Mouse (Mus musculus): Measurements from ENCODE around the gene Scly. TPM values are rescaled to one million over a fixed set of nuclear protein-coding genes. Genes with fewer than 3 reads are reported as not detected.

The Scly gene
- polyA plus RNA-seq, 1 experiment from 2014 or later: 10.7 TPM

DNA sequence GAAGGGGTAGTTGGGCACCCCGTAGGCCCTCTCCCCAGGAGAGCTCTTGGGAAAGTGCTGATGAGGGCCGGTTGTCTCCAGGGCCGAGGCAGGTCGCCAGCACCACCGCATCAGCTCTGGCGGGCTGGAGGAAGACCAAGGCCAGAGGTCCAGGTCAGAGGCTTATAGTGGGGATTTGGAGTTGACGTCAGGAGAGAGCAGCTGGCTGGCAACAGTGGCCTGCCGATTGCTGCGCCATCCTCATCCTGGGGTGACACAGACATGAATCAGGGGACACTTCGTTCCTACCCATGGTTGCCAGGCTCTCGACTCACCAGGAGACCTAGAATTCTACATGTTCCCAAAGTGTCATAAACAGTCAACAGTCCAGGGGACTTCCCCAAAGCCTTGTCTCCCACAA lies 58.0 kb downstream of the Scly start:
- Histone ChIP-seq H3K4me2 (replicated peaks; ENCODE audit: low read depth, low read length) (no peak overlapping the region), H3K36me3 (ENCODE audit: control insufficient read depth, insufficient read depth, low read length) (no peaks in the 10 kb centered on the region), H3K9ac (replicated peaks; ENCODE audit: low read depth, low read length) (no peak overlapping the region), H3K4me3 (ENCODE audit: low read depth, low read length) (no peak overlapping the region), H3K4me1 (ENCODE audit: control insufficient read depth, insufficient read depth, low read length) (no peaks in the 10 kb centered on the region), H3K9me3 (ENCODE audit: control insufficient read depth, low read depth, low read length) (no peaks in the 10 kb centered on the region), H3K27me3 (ENCODE audit: control insufficient read depth, insufficient read depth, low read length) (no peaks in the 10 kb centered on the region), H3K27ac (ENCODE audit: low read length) (no peak overlapping the region)
- WGBS: 76% methylated on average over 11 of the region's 11 CpGs
- ATAC-seq (ENCODE audit: insufficient number of reproducible peaks, insufficient read depth, low FRiP score, low read depth): no peak

GRCm38 (mm10) chr1:91362113-91362512 lies 64.0 kb downstream of the Scly start:
- no peak overlapping the region for H3K4me3 ChIP-seq (ENCODE audit: low read depth, low read length)
- no peak overlapping the region for H3K27ac ChIP-seq (ENCODE audit: low read length)
- H3K36me3 ChIP-seq (ENCODE audit: control insufficient read depth, insufficient read depth, low read length): no peaks in the 10 kb centered on the region
- H3K4me2 ChIP-seq (replicated peaks; ENCODE audit: low read depth, low read length): no peak overlapping the region
- no peaks in the 10 kb centered on the region for H3K9me3 ChIP-seq (ENCODE audit: control insufficient read depth, low read depth, low read length)
- 0 out of 2 replicates have a peak, but pooled peaks cover 3% of the 10 kb centered on the region for H3K4me1 ChIP-seq (ENCODE audit: control insufficient read depth, insufficient read depth, low read length)
- 70% methylated on average over 5 of the region's 5 CpGs for WGBS
- ATAC-seq (ENCODE audit: insufficient number of reproducible peaks, insufficient read depth, low FRiP score, low read depth): no peak
- no peaks in the 10 kb centered on the region for H3K27me3 ChIP-seq (ENCODE audit: control insufficient read depth, insufficient read depth, low read length)
- H3K9ac ChIP-seq (replicated peaks; ENCODE audit: low read depth, low read length): no peak overlapping the region

- Histone ChIP-seq H3K4me3 (ENCODE audit: low read depth, low read length) (no peak overlapping the region), H3K4me1 (ENCODE audit: control insufficient read depth, insufficient read depth, low read length) (0 out of 2 replicates have a peak, but pooled peaks cover 3% of the 10 kb centered on the region), H3K9ac (replicated peaks; ENCODE audit: low read depth, low read length) (no peak overlapping the region), H3K27me3 (ENCODE audit: control insufficient read depth, insufficient read depth, low read length) (no peaks in the 10 kb centered on the region), H3K9me3 (ENCODE audit: control insufficient read depth, low read depth, low read length) (no peaks in the 10 kb centered on the region), H3K4me2 (replicated peaks; ENCODE audit: low read depth, low read length) (no peak overlapping the region), H3K27ac (ENCODE audit: low read length) (no peak overlapping the region), H3K36me3 (ENCODE audit: control insufficient read depth, insufficient read depth, low read length) (peaks cover 3% of the 10 kb centered on the region; the same call in 1 of the 2 replicates)
- WGBS: 90% methylated on average over 16 of the region's 16 CpGs
- ATAC-seq (ENCODE audit: insufficient number of reproducible peaks, insufficient read depth, low FRiP score, low read depth): no peak
These were observed 66.9 kb downstream of the Scly start for GRCm38 (mm10) chr1:91364822-91365644.

GRCm38 (mm10) chr1:91365816-91366214 lies 67.7 kb downstream of the Scly start:
- Histone ChIP-seq H3K9ac (replicated peaks; ENCODE audit: low read depth, low read length) (peak overlapping the region; percentile 60; the same call in 1 of the 2 replicates), H3K36me3 (ENCODE audit: control insufficient read depth, insufficient read depth, low read length) (peaks cover 10% of the 10 kb centered on the region; the same call in 1 of the 2 replicates), H3K4me1 (ENCODE audit: control insufficient read depth, insufficient read depth, low read length) (0 out of 2 replicates have a peak, but pooled peaks cover 3% of the 10 kb centered on the region), H3K4me3 (ENCODE audit: low read depth, low read length) (peak overlapping the region; percentile 45), H3K27me3 (ENCODE audit: control insufficient read depth, insufficient read depth, low read length) (no peaks in the 10 kb centered on the region), H3K4me2 (replicated peaks; ENCODE audit: low read depth, low read length) (peak overlapping the region; percentile 88), H3K9me3 (ENCODE audit: control insufficient read depth, low read depth, low read length) (no peaks in the 10 kb centered on the region), H3K27ac (ENCODE audit: low read length) (no peak overlapping the region)
- ATAC-seq (ENCODE audit: insufficient number of reproducible peaks, insufficient read depth, low FRiP score, low read depth): no peak
- WGBS: 21% methylated on average over 8 of the region's 8 CpGs

- Histone ChIP-seq H3K4me3 (ENCODE audit: low read depth, low read length) (peak within 1 kb of the TSS; percentile 45), H3K4me1 (ENCODE audit: control insufficient read depth, insufficient read depth, low read length) (0 out of 2 replicates have a peak, but pooled peaks cover 3% of the 10 kb centered on the region), H3K27ac (ENCODE audit: low read length) (no peak within 1 kb of the TSS), H3K36me3 (ENCODE audit: control insufficient read depth, insufficient read depth, low read length) (peaks cover 17% of the 10 kb centered on the region; the same call in 1 of the 2 replicates), H3K4me2 (replicated peaks; ENCODE audit: low read depth, low read length) (peak within 1 kb of the TSS; percentile 88), H3K9ac (replicated peaks; ENCODE audit: low read depth, low read length) (peak within 1 kb of the TSS; percentile 60), H3K27me3 (ENCODE audit: control insufficient read depth, insufficient read depth, low read length) (no peaks in the 10 kb centered on the region), H3K9me3 (ENCODE audit: control insufficient read depth, low read depth, low read length) (no peaks in the 10 kb centered on the region)
- peak; percentile 71 for ATAC-seq (ENCODE audit: insufficient number of reproducible peaks, insufficient read depth, low FRiP score, low read depth)
- 2% methylated on average over 68 of the region's 68 CpGs for WGBS
These were observed 68.3 kb downstream of the Scly start, which contains the start of gene Erfe for GRCm38 (mm10) chr1:91366215-91367108. Gene Erfe (plus strand): TSS chr1:91366430.

- 95% methylated on average over 3 of the region's 3 CpGs for WGBS
- no peak overlapping the region for H3K9ac ChIP-seq (replicated peaks; ENCODE audit: low read depth, low read length)
- no peak; the same call in 1 of the 2 replicates for ATAC-seq (ENCODE audit: insufficient number of reproducible peaks, insufficient read depth, low FRiP score, low read depth)
These were observed 69.2 kb downstream of the Scly start for GRCm38 (mm10) chr1:91367295-91367694.

DNA sequence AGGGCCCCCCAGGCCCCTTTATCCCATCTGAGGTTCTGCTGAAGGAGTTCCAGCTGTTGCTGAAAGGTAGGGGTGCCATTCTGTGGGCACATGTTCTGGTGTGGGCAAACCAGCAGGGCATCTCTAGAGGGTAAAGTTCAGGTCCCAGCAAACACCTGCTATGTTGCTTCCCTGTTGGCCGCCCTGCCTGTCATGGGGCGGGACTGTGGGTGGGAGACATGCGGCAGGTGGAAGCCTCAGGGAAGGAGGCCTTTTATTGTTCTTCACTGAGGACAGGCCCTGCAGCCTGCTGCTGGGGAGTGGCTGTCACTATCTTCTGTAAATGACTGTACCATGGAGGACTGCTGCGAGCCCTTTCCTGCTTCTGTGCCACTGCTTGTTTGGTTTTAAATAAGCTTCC lies 71.3 kb downstream of the Scly start:
- Histone ChIP-seq H3K27me3 (ENCODE audit: control insufficient read depth, insufficient read depth, low read length) (no peaks in the 10 kb centered on the region), H3K36me3 (ENCODE audit: control insufficient read depth, insufficient read depth, low read length) (peaks cover 45% of the 10 kb centered on the region), H3K9ac (replicated peaks; ENCODE audit: low read depth, low read length) (no peak overlapping the region), H3K4me1 (ENCODE audit: control insufficient read depth, insufficient read depth, low read length) (0 out of 2 replicates have a peak, but pooled peaks cover 3% of the 10 kb centered on the region), H3K4me2 (replicated peaks; ENCODE audit: low read depth, low read length) (no peak overlapping the region), H3K27ac (ENCODE audit: low read length) (no peak overlapping the region), H3K4me3 (ENCODE audit: low read depth, low read length) (no peak overlapping the region), H3K9me3 (ENCODE audit: control insufficient read depth, low read depth, low read length) (no peaks in the 10 kb centered on the region)
- no peak for ATAC-seq (ENCODE audit: insufficient number of reproducible peaks, insufficient read depth, low FRiP score, low read depth)
- 67% methylated on average over 4 of the region's 4 CpGs for WGBS

More at GRCm38 (mm10) chr1:91367295-91367694, 69.2 kb downstream of the Scly start:
- Histone ChIP-seq H3K36me3 (ENCODE audit: control insufficient read depth, insufficient read depth, low read length) (peaks cover 23% of the 10 kb centered on the region; the same call in 1 of the 2 replicates), H3K9me3 (ENCODE audit: control insufficient read depth, low read depth, low read length) (no peaks in the 10 kb centered on the region), H3K27ac (ENCODE audit: low read length) (no peak overlapping the region), H3K27me3 (ENCODE audit: control insufficient read depth, insufficient read depth, low read length) (no peaks in the 10 kb centered on the region), H3K4me2 (replicated peaks; ENCODE audit: low read depth, low read length) (no peak overlapping the region), H3K4me1 (ENCODE audit: control insufficient read depth, insufficient read depth, low read length) (0 out of 2 replicates have a peak, but pooled peaks cover 3% of the 10 kb centered on the region), H3K4me3 (ENCODE audit: low read depth, low read length) (no peak overlapping the region)

DNA sequence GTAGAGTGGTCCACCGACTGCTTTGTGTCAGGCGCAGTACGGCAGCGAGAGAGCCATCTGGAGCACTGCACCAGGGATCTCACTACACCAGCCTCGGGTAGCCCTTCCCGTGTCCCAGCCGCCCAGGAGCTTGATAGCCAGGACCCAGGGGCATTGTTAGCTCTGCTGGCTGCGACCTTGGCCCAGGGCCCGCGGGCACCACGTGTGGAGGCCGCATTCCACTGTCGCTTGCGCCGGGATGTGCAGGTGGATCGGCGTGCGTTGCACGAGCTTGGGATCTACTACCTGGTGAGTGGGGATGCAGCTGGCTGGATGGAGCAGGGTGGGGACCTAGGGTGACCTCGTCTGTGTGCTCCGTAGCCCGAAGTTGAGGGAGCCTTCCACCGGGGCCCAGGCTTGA lies 71.9 kb downstream of the Scly start:
- Histone ChIP-seq H3K27me3 (ENCODE audit: control insufficient read depth, insufficient read depth, low read length) (no peaks in the 10 kb centered on the region), H3K4me2 (replicated peaks; ENCODE audit: low read depth, low read length) (no peak overlapping the region), H3K27ac (ENCODE audit: low read length) (no peak overlapping the region), H3K36me3 (ENCODE audit: control insufficient read depth, insufficient read depth, low read length) (peaks cover 51% of the 10 kb centered on the region), H3K4me1 (ENCODE audit: control insufficient read depth, insufficient read depth, low read length) (0 out of 2 replicates have a peak, but pooled peaks cover 3% of the 10 kb centered on the region), H3K9me3 (ENCODE audit: control insufficient read depth, low read depth, low read length) (no peaks in the 10 kb centered on the region), H3K4me3 (ENCODE audit: low read depth, low read length) (no peak overlapping the region), H3K9ac (replicated peaks; ENCODE audit: low read depth, low read length) (no peak overlapping the region)
- ATAC-seq (ENCODE audit: insufficient number of reproducible peaks, insufficient read depth, low FRiP score, low read depth): no peak
- 86% methylated on average over 23 of the region's 23 CpGs for WGBS

Measured in stomach, embryonic 14.5 days (tissue).